In the genomic region with DNA sequence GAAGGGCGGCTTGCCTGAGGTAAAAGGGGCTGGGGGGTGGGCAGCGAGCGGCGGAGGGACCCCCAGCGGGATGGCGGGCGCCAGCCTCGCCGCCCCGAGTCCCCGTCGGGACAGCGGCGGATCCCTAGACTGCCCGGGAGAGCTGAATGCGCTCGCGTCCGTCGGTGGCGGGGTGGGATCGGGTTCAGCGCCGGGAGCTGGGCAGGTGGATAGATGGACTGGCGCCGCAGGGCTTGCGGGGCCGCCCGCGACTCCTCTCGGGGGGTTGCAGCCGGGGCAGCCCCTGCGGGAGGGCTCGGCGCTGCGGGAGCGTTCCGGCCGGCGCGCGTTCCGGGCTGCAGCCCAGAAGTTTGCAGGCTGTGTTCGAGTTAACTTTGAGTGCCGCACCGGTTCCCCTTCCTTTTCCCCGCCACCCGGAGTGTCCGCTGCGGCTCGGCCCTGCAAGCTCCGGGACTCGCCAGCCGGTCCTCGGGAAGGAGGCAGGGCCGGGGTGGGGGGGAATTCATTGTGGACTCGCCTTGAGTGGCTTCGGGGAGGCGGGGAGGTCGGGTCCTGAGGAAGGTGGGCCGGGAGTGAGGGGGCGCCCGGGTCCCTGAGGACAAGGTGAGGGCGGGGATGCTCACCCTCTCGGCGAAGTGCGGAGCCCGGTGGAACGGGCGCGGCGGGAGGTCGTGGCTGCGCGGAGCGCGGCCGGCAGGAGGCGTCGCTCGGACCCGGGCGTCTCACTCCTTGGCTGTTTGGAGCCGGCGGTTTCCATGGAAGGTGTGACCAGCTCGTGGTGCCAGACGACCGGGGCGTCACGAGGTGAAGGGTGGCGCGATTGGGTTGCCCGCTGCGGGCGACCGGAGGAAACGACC, we compare ENCODE assay signal across 8 mouse cellular contexts. TPM values are rescaled to one million over a fixed set of nuclear protein-coding genes. Genes with fewer than 3 reads are reported as not detected.
A peak's percentile ranks its signal among the peaks of the same experiment; 100 is the strongest.
DNase-seq lines count a peak whose midpoint lies in the region; ATAC-seq and TF ChIP-seq lines count a peak whose summit lies in the region.

No protein-coding gene starts in this region.

- H3K36me3 ChIP-seq in forebrain, embryonic 10.5 days (replicated peaks), result peaks cover 25% of the 10 kb centered on the region
- H3K36me3 ChIP-seq in heart, embryonic 14.5 days (ENCODE audit: control insufficient read depth, insufficient read depth, low read length), result peaks cover 12% of the 10 kb centered on the region
- no peaks in the 10 kb centered on the region for H3K36me3 ChIP-seq in liver, embryonic 11.5 days (ENCODE audit: control insufficient read depth, insufficient read depth, low read length)
- peaks cover 7% of the 10 kb centered on the region for H3K36me3 ChIP-seq in myocyte (ENCODE audit: control insufficient read depth, insufficient read depth)

- peak overlapping the region; percentile 69 for H3K4me2 ChIP-seq in heart, embryonic 14.5 days (ENCODE audit: low read length)
- H3K4me2 ChIP-seq in liver, embryonic 11.5 days, result peak overlapping the region; percentile 81
- peak overlapping the region; percentile 78 for H3K4me2 ChIP-seq in myocyte (ENCODE audit: low read depth)

- peak overlapping the region; percentile 98 for H3K9ac ChIP-seq in heart, embryonic 14.5 days (ENCODE audit: low read length)
- peak overlapping the region; percentile 90 for H3K9ac ChIP-seq in liver, embryonic 11.5 days (ENCODE audit: low read depth, low read length)

- peaks cover 7% of the 10 kb centered on the region for H3K27me3 ChIP-seq in forebrain, embryonic 10.5 days (ENCODE audit: poor library complexity, severe bottlenecking)
- no peaks in the 10 kb centered on the region for H3K27me3 ChIP-seq in heart, embryonic 14.5 days (ENCODE audit: control insufficient read depth, insufficient read depth, low read length)
- no peaks in the 10 kb centered on the region for H3K27me3 ChIP-seq in liver, embryonic 11.5 days (replicated peaks; ENCODE audit: control insufficient read depth, insufficient read depth, low read length)
- no peaks in the 10 kb centered on the region for H3K27me3 ChIP-seq in myocyte (ENCODE audit: control insufficient read depth, insufficient read depth, insufficient read length)

- peak; percentile 66 for DNase-seq in CD4-positive helper T cell, adult 2 months (ENCODE audit: low read depth, low spot score)
- peak; percentile 66 for DNase-seq in brain, adult 2 months (ENCODE audit: low read depth, low spot score)
- DNase-seq in forebrain, embryonic 10.5 days (ENCODE audit: extremely low spot score, low spot score), result peak; percentile 82
- peak; percentile 81 for DNase-seq in kidney, postnatal 10 days
- DNase-seq in liver, embryonic 11.5 days (ENCODE audit: low spot score), result peak; percentile 79
- peak; percentile 61 to 67 for DNase-seq in spleen, postnatal 36 days (ENCODE audit: low spot score in 2 of 2)

- peak overlapping the region; percentile 99 for H3K27ac ChIP-seq in forebrain, embryonic 10.5 days
- H3K27ac ChIP-seq in heart, embryonic 14.5 days (replicated peaks in 1 of 2; ENCODE audit: control insufficient read depth in 1 of 2, insufficient read depth in 1 of 2, low read depth in 2 of 2, low read length in 2 of 2), result peak overlapping the region; percentile 92 to 99
- peak overlapping the region; percentile 86 for H3K27ac ChIP-seq in liver, embryonic 11.5 days (ENCODE audit: low read depth, low read length)

- peak overlapping the region; percentile 75 for H3K4me3 ChIP-seq in forebrain, embryonic 10.5 days
- H3K4me3 ChIP-seq in heart, embryonic 14.5 days (ENCODE audit: control insufficient read depth in 1 of 2, insufficient read depth in 1 of 2, low read depth in 1 of 2, low read length in 2 of 2), result peak overlapping the region; percentile 88 to 100
- peak overlapping the region; percentile 88 for H3K4me3 ChIP-seq in liver, embryonic 11.5 days (ENCODE audit: low read depth, low read length)
- H3K4me3 ChIP-seq in myocyte, result peak overlapping the region; percentile 68

- peak overlapping the region; percentile 76 for H3ac ChIP-seq in myocyte (ENCODE audit: control insufficient read depth, insufficient read length)

- peak; percentile 41 for ATAC-seq in heart, embryonic 14.5 days (ENCODE audit: insufficient number of reproducible peaks, insufficient read depth, low FRiP score, low read depth)
- peak; percentile 39 for ATAC-seq in liver, embryonic 11.5 days (replicated peaks; ENCODE audit: low FRiP score)

- no peak for TF ChIP-seq POLR2A in myocyte (IDR thresholded peaks at IDR 0.05; ENCODE audit: insufficient read length, low read depth)

- under 1% methylated on average over 97 of the region's 97 CpGs for WGBS in forebrain, embryonic 10.5 days
- under 1% methylated on average over 76 of the region's 97 CpGs for WGBS in heart, embryonic 14.5 days
- under 1% methylated on average over 86 of the region's 97 CpGs for WGBS in liver, embryonic 11.5 days

- peaks cover 47% of the 10 kb centered on the region for H3K79me2 ChIP-seq in myocyte (ENCODE audit: control insufficient read depth, insufficient read depth)

- H3K4me1 ChIP-seq in forebrain, embryonic 10.5 days, result peaks cover 24% of the 10 kb centered on the region
- H3K4me1 ChIP-seq in heart, embryonic 14.5 days (ENCODE audit: control insufficient read depth in 2 of 2, insufficient read depth in 2 of 2, low read length in 2 of 2), result peaks cover 0 to 7% of the 10 kb centered on the region in 2 experiments; a peak in 1 of 4 replicates
- H3K4me1 ChIP-seq in liver, embryonic 11.5 days (replicated peaks; ENCODE audit: control insufficient read depth, insufficient read depth, low read length), result no peaks in the 10 kb centered on the region; the same call in 1 of the 2 replicates

- no peaks in the 10 kb centered on the region for H3K9me3 ChIP-seq in forebrain, embryonic 10.5 days
- H3K9me3 ChIP-seq in heart, embryonic 14.5 days (ENCODE audit: control insufficient read depth, low read length), result no peaks in the 10 kb centered on the region
- H3K9me3 ChIP-seq in liver, embryonic 11.5 days (ENCODE audit: control insufficient read depth, low read length), result no peaks in the 10 kb centered on the region

TF ChIP-seq in myocyte, 11 proteins besides CTCF, POLR2A, EP300 and RAD21:
- TF ChIP-seq USF1 (IDR thresholded peaks at IDR 0.05; ENCODE audit: low read depth), result peak; percentile 19
- TF ChIP-seq E2F4 (IDR thresholded peaks at IDR 0.05; ENCODE audit: insufficient read depth), result no peak
- no peak for TF ChIP-seq TCF3 (IDR thresholded peaks at IDR 0.05; ENCODE audit: insufficient read length, low read depth)
- peak in 1 of 3 experiments; percentile 27 for TF ChIP-seq MYOG (IDR thresholded peaks at IDR 0.05; ENCODE audit: control insufficient read depth in 1 of 3, insufficient read depth in 1 of 3, insufficient read length in 2 of 3, low read depth in 2 of 3)
TF ChIP-seq in myocyte: peak in this region for 2.

RNA-seq across cellular contexts. Expression of gene Tiparp, which starts 0.6 kb away (rescaled TPM):
- polyA plus RNA-seq in forebrain, embryonic 10.5 days (2016; fragmentation: Nextera tagmentation; extraction: Ambion mirVana), result 30.3 and 35.9 TPM in 2 replicates
- 26.6 and 27.2 TPM in 2 replicates for polyA plus RNA-seq in heart, embryonic 14.5 days (2014; fragmentation: Nextera tagmentation; extraction: Ambion mirVana)
- polyA plus RNA-seq in liver, embryonic 11.5 days (2014; fragmentation: Nextera tagmentation; extraction: Ambion mirVana), result 18.0 and 20.9 TPM in 2 replicates
- 5.2 TPM for polyA plus RNA-seq in myocyte (2012; fragmentation: generic; extraction: Trizol)

Comparison
In these comparisons a context has a peak if more than half of its experiments do, and no peak if none do; other contexts are left out.
1. Peak in every context shown above with its lines: DNase-seq, ATAC-seq, H3K4me3 ChIP-seq and H3K27ac ChIP-seq.